Mouse (Mus musculus) lung, adult 2 months (tissue): ENCODE measurements around the gene Dapk1. TPM values are rescaled to one million over a fixed set of nuclear protein-coding genes. Genes with fewer than 3 reads are reported as not detected.

Experiments used
- DNase-seq: peaks from one replicate; pipeline ENCODE4 v3.0.0; 2022
- H3K4me1 ChIP-seq: fragments of 200-500 bp; 2 replicates; pipeline ENCODE4 v1.6.1; 2011; ENCODE audit warnings: low read length; ENCODE audit not compliant: control insufficient read depth, insufficient read depth
- H3K4me3 ChIP-seq: fragments of 200-500 bp; replicated peaks from 2 replicates; pipeline ENCODE3; 2011; ENCODE audit warnings: low read depth, mild to moderate bottlenecking, control low read depth, low read length; ENCODE audit errors: extremely low read depth
- CTCF ChIP-seq: fragments of 200-500 bp; IDR thresholded peaks from 2 replicates; pipeline ENCODE4 v1.5.1; 2011; ENCODE audit warnings: mild to moderate bottlenecking, low read length, control low read depth; ENCODE audit not compliant: insufficient read depth
- POLR2A ChIP-seq: fragments of 200-500 bp; IDR thresholded peaks from 2 replicates; pipeline ENCODE4 v1.6.1; 2011; ENCODE audit warnings: low read depth, mild to moderate bottlenecking, control low read depth, low read length, borderline replicate concordance; ENCODE audit errors: extremely low read depth
- WGBS: fragments of 180-500 bp; shearing (Covaris S2); methylation state at CpG from one replicate; pipeline ENCODE4 v1.1.7; 2018; 5-methylcytosine and 5-hydroxymethylcytosine counted together
- polyA plus RNA-seq: library from polyadenylated mRNA; depleted of rRNA; stranded (reverse); fragments of >200 nt; gene quantifications from 2 replicates; pipeline ENCODE4 v1.2.3, GENCODE M21; 2012

Gene Dapk1
- polyA plus RNA-seq, 1 experiment: 96.9 TPM

DNA sequence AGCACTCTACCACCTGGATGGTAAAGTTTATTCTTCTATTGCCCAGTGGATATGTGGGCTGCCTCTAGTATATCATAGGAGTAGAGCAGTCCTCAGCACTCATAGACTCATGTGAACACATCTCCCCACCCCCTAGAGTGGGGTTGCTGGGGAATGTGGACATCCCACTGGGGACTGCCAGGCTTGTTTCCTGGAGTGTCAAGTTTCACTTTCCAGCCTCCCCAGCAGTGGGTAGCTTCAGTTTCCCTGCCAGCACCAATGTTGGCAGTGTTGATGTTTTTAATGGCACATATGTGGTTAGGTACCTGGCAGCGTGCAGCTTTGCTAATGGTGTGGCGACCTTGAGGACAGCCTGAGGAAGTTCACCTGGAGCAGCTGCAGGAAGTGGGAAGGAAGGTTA lies 96.3 kb downstream of the Dapk1 start:
- no peak for DNase-seq
- no peak overlapping the region for H3K4me3 ChIP-seq
- H3K4me1 ChIP-seq: peaks cover 11% of the 10 kb centered on the region
- TF ChIP-seq CTCF: no peak
- TF ChIP-seq POLR2A: no peak
- 73% methylated on average over 2 of the region's 2 CpGs for WGBS

DNA sequence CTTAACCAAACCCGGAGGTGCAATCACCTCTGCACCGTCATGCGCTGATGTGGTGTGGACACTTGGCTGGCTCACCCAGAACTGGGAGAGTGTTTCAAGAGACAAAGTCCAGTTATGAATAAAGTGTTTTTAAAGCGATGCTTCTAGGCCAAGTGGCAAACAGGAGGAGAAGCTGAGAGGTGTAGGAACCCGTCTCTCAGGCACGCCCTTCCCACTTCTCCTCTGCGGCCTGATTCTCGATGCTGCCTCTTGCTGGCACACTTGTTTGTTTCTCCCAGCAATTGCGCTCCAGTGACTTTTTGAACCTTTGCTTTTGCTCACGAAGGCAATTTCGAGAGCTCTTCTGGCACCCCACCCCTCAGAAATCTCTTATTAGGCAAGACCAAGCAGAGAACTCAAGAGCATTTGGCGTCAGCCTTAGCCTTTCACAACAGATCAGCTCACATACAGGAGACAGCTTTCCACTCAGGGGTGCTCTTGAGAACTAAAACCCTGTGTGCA lies 100.0 kb downstream of the Dapk1 start:
- 59% methylated on average over 12 of the region's 12 CpGs for WGBS

DNA sequence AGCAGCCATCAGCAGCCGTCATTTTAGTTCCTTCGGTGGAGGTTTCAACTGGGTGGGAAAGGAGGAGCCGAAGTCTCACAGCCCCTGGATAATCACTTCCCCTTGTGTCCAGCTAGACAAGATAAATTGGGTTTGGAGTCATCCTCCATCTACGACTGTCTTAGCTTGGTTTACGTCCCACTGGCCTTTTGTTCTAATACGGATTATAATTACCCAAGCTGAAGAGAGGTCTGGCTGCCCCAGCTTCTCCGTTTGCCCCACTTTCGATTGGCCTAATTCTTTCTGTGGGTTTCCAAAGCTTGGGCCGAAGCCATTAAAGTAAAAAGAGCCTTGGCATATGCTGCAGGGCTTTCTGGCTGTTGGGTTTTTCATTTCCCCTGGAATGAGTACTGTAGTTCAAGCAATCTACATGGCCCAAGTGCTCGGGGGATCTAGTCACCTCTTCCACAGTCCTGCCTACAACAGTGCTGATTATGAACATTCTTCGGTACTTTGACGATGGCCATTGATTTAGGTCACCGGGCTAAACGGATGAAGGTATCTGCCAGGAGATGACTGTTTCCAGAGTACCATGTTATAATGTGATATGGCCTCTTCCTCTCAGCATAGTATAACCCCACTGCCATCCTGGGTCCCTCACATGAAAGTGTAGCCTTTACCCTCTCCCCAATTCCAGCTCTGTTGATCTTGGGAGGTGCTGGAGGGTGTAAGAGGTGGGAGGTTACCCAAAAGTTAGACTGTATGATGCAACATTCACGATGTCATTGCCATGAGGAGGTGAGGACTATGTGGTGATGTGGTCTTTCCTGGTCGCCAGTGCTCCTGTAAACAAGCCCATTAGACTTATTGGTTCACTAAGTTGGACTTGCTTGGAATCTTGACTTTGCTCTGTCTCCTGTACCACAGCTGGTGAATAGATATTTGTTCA lies 106.1 kb downstream of the Dapk1 start:
- Histone ChIP-seq H3K4me1 (peaks cover 9% of the 10 kb centered on the region), H3K4me3 (no peak overlapping the region)
- TF ChIP-seq CTCF (no peak), POLR2A (no peak)
- DNase-seq: no peak
- 77% methylated on average over 16 of the region's 16 CpGs for WGBS

More for the DNA sequence above, 100.0 kb downstream of the Dapk1 start:
- H3K4me3 ChIP-seq: no peak overlapping the region
- H3K4me1 ChIP-seq: peaks cover 11% of the 10 kb centered on the region
- no peak for TF ChIP-seq CTCF
- peak; percentile 19; the same call in 1 of the 2 replicates for TF ChIP-seq POLR2A
- DNase-seq: peak; percentile 77

DNA sequence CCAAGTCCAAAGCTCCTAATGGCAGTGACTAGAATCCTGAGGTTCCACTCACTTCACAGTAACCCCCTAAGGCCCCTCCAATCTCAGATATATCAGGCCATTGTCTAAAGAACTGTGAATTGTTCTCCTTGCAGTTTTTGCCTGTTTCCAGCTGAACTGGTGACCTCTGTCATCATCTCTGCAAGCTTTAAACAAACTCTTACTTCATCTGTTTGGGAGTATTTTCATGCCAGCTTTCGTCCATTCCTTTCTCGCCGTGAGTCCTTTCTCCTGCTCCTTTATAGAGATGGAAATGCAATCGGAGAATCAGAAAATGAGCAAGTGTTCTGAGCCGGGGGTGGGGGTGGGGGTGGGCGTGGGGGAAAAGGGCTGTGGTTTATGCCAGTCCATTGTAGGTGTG lies 107.4 kb downstream of the Dapk1 start:
- 49% methylated on average over 6 of the region's 6 CpGs for WGBS
- Histone ChIP-seq H3K4me3 (no peak overlapping the region), H3K4me1 (peaks cover 11% of the 10 kb centered on the region)
- no peak for TF ChIP-seq CTCF
- TF ChIP-seq POLR2A: no peak
- no peak for DNase-seq

DNA sequence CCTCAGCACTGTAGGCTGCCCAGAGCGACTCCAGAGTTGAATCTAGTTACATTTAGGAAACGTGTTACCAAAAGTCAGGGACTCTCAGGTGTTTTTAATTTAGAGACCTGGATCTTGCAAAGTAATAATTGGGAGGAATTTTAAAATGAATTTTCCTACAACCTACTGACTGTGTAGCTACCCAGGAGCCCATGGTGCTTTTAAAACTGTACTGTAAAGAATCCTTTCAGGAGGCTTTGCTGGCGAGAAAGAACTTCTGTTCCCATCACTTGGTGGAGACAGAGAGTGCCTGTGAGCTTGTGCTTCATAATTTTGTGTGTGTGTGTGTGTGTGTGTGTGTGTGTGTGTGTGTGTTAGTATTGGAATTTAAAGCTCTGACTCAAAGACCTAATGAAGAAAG lies 109.2 kb downstream of the Dapk1 start:
- DNase-seq: no peak
- WGBS: 84% methylated on average over 3 of the region's 3 CpGs
- Histone ChIP-seq H3K4me1 (peaks cover 8% of the 10 kb centered on the region), H3K4me3 (no peak overlapping the region)
- TF ChIP-seq CTCF: no peak
- TF ChIP-seq POLR2A: no peak

DNA sequence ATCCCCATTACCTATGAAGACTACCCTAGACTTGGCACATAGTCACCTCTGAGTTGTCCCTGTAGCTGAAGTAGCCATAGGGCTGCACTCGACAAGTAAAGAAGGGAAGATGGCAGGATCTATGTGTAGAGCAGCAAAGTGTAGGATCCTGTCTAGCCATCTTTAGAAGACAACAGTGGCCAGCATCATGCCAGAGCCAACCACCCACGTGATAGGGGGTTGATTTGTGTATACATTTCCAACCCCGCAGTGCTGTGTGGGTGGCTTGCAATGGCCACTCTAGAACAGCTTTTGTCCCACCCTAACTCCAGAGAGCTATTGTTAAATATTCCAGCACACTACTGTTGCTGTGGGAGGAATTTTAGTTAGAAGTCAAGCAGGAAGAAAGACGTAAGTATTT lies 111.8 kb downstream of the Dapk1 start:
- Histone ChIP-seq H3K4me1 (peaks cover 4% of the 10 kb centered on the region), H3K4me3 (no peak overlapping the region)
- WGBS: 76% methylated on average over 4 of the region's 4 CpGs
- TF ChIP-seq POLR2A: no peak
- TF ChIP-seq CTCF: no peak
- no peak for DNase-seq

DNA sequence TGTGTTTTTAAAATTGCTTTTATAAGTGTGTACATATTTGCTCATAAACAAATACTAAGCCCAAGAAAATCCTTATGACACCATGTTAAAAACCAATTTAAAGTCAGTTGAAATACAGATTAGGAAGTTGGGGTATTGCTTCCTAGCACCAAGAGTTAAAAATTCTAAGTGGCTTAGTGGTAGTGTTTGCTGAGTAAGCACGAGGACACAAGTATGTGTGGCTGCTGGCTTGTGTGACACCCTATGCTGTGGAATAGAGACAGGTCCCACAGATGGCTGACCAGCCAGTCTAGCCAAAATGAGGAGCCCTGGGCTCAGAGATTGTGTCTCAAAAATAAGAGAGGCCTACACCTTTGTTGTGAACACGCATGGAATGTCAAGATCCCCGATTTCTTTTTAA lies 114.4 kb downstream of the Dapk1 start:
- no peak overlapping the region for H3K4me3 ChIP-seq
- no peak for DNase-seq
- no peak for TF ChIP-seq CTCF
- no peak for TF ChIP-seq POLR2A
- peaks cover 2% of the 10 kb centered on the region; the same call in 1 of the 2 replicates for H3K4me1 ChIP-seq
- WGBS: 51% methylated on average over 3 of the region's 3 CpGs

DNA sequence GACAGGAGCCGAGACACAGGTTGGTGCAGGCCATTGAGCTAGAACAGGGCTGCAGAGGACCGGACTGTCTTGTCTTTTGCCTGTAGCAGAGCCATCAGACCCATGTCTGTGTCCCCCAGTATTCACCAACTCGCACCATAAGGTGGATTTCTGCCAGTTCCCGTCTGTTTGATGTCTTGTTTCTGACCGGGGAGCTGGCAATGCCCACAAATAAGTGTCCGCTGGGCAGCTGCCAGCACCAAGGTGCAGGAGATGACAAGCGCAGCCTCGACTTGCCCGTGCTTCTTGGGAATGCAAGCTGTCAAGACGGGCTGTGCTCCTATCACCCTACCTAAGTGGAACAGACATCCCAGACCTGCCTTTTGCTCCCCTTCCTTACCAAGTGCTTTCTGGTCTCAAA lies 115.7 kb downstream of the Dapk1 start:
- 68% methylated on average over 10 of the region's 10 CpGs for WGBS
- H3K4me1 ChIP-seq: peaks cover 6% of the 10 kb centered on the region
- no peak for TF ChIP-seq CTCF
- no peak for DNase-seq
- no peak overlapping the region for H3K4me3 ChIP-seq

DNA sequence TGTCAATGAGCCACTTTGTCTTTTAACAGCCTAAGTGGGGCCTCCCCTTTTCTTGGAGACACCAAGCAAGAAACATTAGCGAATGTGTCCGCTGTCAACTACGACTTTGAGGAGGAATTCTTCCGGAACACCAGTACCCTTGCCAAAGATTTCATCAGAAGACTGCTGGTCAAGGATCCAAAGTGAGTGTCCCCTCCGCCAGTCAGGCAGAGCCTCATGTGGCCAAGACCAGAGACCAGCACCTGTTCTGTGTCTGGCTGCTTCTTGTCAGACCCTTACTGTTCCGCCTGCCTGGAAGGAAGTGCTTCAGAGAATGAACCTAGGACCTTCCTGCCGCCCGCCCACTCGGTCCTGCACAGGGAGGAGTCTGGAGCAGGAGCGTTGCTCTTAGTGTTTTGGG lies 117.8 kb downstream of the Dapk1 start:
- H3K4me3 ChIP-seq: no peak overlapping the region
- WGBS: 54% methylated on average over 10 of the region's 10 CpGs
- DNase-seq: no peak
- H3K4me1 ChIP-seq: peaks cover 13% of the 10 kb centered on the region
- no peak for TF ChIP-seq POLR2A
- TF ChIP-seq CTCF: no peak

DNA sequence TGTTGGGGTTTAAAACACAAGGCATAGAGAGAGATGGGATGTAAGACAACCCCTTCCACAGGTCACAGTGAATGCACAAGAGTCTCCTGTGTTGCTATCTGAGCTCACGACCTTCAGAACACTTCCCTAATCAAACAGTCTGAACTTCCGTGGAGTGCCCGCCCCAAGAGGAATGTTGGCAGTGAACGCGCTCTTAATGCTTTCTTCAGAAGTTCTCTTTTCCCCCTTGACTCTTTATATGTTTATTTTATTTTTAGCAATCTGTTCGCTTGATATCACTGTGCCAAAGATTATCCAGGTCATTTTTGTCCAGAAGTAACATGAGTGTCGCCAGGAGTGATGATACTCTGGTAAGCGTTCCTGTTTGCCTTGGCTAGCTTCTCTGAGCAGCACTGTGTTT lies 121.0 kb downstream of the Dapk1 start:
- no peak overlapping the region for H3K4me3 ChIP-seq
- peak; percentile 53 for DNase-seq
- 34% methylated on average over 8 of the region's 8 CpGs for WGBS
- peaks cover 13% of the 10 kb centered on the region for H3K4me1 ChIP-seq
- TF ChIP-seq POLR2A (no peak), CTCF (no peak)
